Mouse (Mus musculus): ENCODE measurements at regions not wholly inside any gene's neighbourhood (a gene's known extent, or its start where the extent isn't known, plus 50 kb on each side); places are given as distances from the start of the nearest gene placed in this dataset.

GRCm38 (mm10) chr11:7439276-7439675, 225.6 kb upstream of the Igfbp3 start:
- TF ChIP-seq CTCF (IDR thresholded peaks at IDR 0.05; ENCODE audit: low read depth) (no peak), EP300 (optimal IDR thresholded peaks at IDR 0.05) (no peak)
